Mouse (Mus musculus) B cell, adult 2 months (primary cell): ENCODE results near the gene Pla2g2e.
"Not testable (repeated sequence)": the region's sequence is repeated elsewhere in the genome, so short reads cannot be mapped to it uniquely, and the experiment has no call there.

ENCODE experiments used
- DNase-seq, 2 experiments: peaks; one replicate each; pipeline ENCODE4 v3.0.0; 2022

Pla2g2e gene

GRCm38 (mm10) chr4:138884261-138884660 lies 6.5 kb downstream of the Pla2g2e start:
- DNase-seq: peak; percentile 95 to 97

- no peak for DNase-seq
Observed at GRCm38 (mm10) chr4:138889165-138889564, 11.4 kb downstream of the Pla2g2e start.

- DNase-seq: no peak
Observed at GRCm38 (mm10) chr4:138889635-138890034, 11.9 kb downstream of the Pla2g2e start.

GRCm38 (mm10) chr4:138892655-138893054 lies 14.9 kb downstream of the Pla2g2e start:
- DNase-seq: no peak

GRCm38 (mm10) chr4:138893789-138894188 lies 16.0 kb downstream of the Pla2g2e start:
- DNase-seq: not testable (repeated sequence)

- DNase-seq: no peak
Observed at GRCm38 (mm10) chr4:138899361-138899760, 21.6 kb downstream of the Pla2g2e start.

GRCm38 (mm10) chr4:138905624-138906337 lies 28.0 kb downstream of the Pla2g2e start:
- DNase-seq: no peak

GRCm38 (mm10) chr4:138913141-138913787 lies 35.5 kb downstream of the Pla2g2e start:
- no peak for DNase-seq

GRCm38 (mm10) chr4:138913797-138914196 lies 36.1 kb downstream of the Pla2g2e start, which contains the start of gene Otud3:
Gene Otud3 (minus strand): TSS chr4:138913945.
- DNase-seq: peak; percentile 99

GRCm38 (mm10) chr4:138917282-138917681 lies 39.5 kb downstream of the Pla2g2e start:
- peak in 1 of 2 experiments; percentile 16 for DNase-seq

- no peak for DNase-seq
Observed at GRCm38 (mm10) chr4:138921254-138922130, 43.8 kb downstream of the Pla2g2e start.

GRCm38 (mm10) chr4:138922131-138922459 lies 44.4 kb downstream of the Pla2g2e start:
- DNase-seq: peak; percentile 97

- no peak for DNase-seq
Observed at GRCm38 (mm10) chr4:138925561-138925960, 47.8 kb downstream of the Pla2g2e start.
